ENCODE assay signal across 9 mouse cellular contexts in the genomic region with DNA sequence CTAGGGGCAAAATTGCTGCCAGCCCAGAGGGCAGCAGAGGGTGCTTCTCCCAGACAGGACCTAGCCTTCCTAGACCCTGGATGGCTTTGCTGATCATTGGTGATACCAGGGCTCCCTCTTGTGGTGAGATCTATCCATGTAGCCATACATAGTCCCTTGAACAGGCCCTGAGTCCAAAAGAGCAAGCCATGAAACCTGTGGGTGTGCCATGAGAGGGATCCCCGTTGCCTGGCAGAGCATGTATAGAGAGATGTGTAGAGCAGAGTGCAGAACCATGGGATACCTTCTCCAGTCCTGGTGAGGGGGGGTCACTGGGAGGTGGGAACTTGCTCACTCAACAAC. TPM values are rescaled to one million over a fixed set of nuclear protein-coding genes. Genes with fewer than 3 reads are reported as not detected.
DNase-seq lines count a peak whose midpoint lies in the region; ATAC-seq and TF ChIP-seq lines count a peak whose summit lies in the region.
"Had no signal": no experiment of that assay in that cellular context is flagged by ENCODE, and none has a peak within 500 bp of the region (broad histone marks: within the 10 kb centered on the region; RNA-seq: fewer than 3 reads in every experiment).

No protein-coding gene starts in this region.

- no peak overlapping the region for H3K4me3 ChIP-seq in embryonic facial prominence, embryonic 12.5 days
- H3K4me3 ChIP-seq in limb, embryonic 10.5 days, result no peak overlapping the region
- no peak overlapping the region for H3K4me3 ChIP-seq in midbrain, embryonic 13.5 days (replicated peaks)
- no peak overlapping the region for H3K4me3 ChIP-seq in spleen, adult 2 months (ENCODE audit: extremely low read depth, insufficient read depth, insufficient read length)
- H3K4me3 ChIP-seq: embryonic facial prominence, embryonic 13.5 days had no signal

- WGBS in embryonic facial prominence, embryonic 12.5 days, result 30% methylated on average over 1 of the region's 1 CpGs
- WGBS in limb, embryonic 10.5 days, result 47% methylated on average over 1 of the region's 1 CpGs
- 37% methylated on average over 1 of the region's 1 CpGs for WGBS in midbrain, embryonic 13.5 days
- WGBS in spleen, adult 2 months, result 4% methylated on average over 1 of the region's 1 CpGs

- no peak overlapping the region for H3K27ac ChIP-seq in embryonic facial prominence, embryonic 12.5 days
- H3K27ac ChIP-seq in limb, embryonic 10.5 days, result no peak overlapping the region
- H3K27ac ChIP-seq in midbrain, embryonic 13.5 days, result no peak overlapping the region
- H3K27ac ChIP-seq in spleen, adult 2 months (ENCODE audit: insufficient read depth, low read length), result no peak overlapping the region
- H3K27ac ChIP-seq: embryonic facial prominence, embryonic 13.5 days had no signal

- no peaks in the 10 kb centered on the region for H3K27me3 ChIP-seq in embryonic facial prominence, embryonic 12.5 days
- no peaks in the 10 kb centered on the region for H3K27me3 ChIP-seq in limb, embryonic 10.5 days (ENCODE audit: low read depth, poor library complexity, severe bottlenecking)
- H3K27me3 ChIP-seq in midbrain, embryonic 13.5 days, result no peaks in the 10 kb centered on the region
- no peaks in the 10 kb centered on the region for H3K27me3 ChIP-seq in spleen, adult 2 months (ENCODE audit: control insufficient read depth, insufficient read depth, low read length)
- H3K27me3 ChIP-seq: embryonic facial prominence, embryonic 13.5 days had no signal

- H3K4me1 ChIP-seq in embryonic facial prominence, embryonic 12.5 days, result no peaks in the 10 kb centered on the region
- H3K4me1 ChIP-seq in limb, embryonic 10.5 days, result peaks cover 15% of the 10 kb centered on the region
- H3K4me1 ChIP-seq in midbrain, embryonic 13.5 days (replicated peaks), result no peaks in the 10 kb centered on the region
- no peaks in the 10 kb centered on the region for H3K4me1 ChIP-seq in spleen, adult 2 months (ENCODE audit: control insufficient read depth, insufficient read depth, insufficient read length)

- peak; percentile 68; the same call in 1 of the 2 replicates for TF ChIP-seq CTCF in spleen, adult 2 months (IDR thresholded peaks at IDR 0.05; ENCODE audit: extremely low read depth, insufficient read depth, insufficient read length, insufficient replicate concordance)

- H3K9ac ChIP-seq in embryonic facial prominence, embryonic 12.5 days, result no peak overlapping the region
- H3K9ac ChIP-seq in midbrain, embryonic 13.5 days (replicated peaks), result no peak overlapping the region

- 0 out of 2 replicates have a peak, but pooled peaks have one; percentile 49 for ATAC-seq in embryonic facial prominence, embryonic 12.5 days (ENCODE audit: insufficient number of reproducible peaks, insufficient read depth, low FRiP score, low TSS enrichment)
- ATAC-seq in midbrain, embryonic 13.5 days, result peak; percentile 85

- no peaks in the 10 kb centered on the region for H3K9me3 ChIP-seq in embryonic facial prominence, embryonic 12.5 days
- H3K9me3 ChIP-seq in limb, embryonic 10.5 days (replicated peaks), result no peaks in the 10 kb centered on the region
- no peaks in the 10 kb centered on the region for H3K9me3 ChIP-seq in midbrain, embryonic 13.5 days
- H3K9me3 ChIP-seq: embryonic facial prominence, embryonic 13.5 days had no signal

- TF ChIP-seq POLR2A in spleen, adult 2 months (IDR thresholded peaks at IDR 0.05; ENCODE audit: low read depth, low read length), result no peak

- no peak overlapping the region for H3K4me2 ChIP-seq in embryonic facial prominence, embryonic 12.5 days (replicated peaks)
- no peak overlapping the region for H3K4me2 ChIP-seq in midbrain, embryonic 13.5 days (replicated peaks)
- H3K4me2 ChIP-seq: embryonic facial prominence, embryonic 13.5 days had no signal

- DNase-seq in CD4-positive helper T cell, adult 2 months (ENCODE audit: low read depth, low spot score), result peak; percentile 75
- peak; percentile 66 to 86 for DNase-seq in adrenal gland, postnatal 36 days
- peak; percentile 84 for DNase-seq in heart, adult 8-10 months (ENCODE audit: low spot score)
- DNase-seq in kidney, adult 8-10 months, result peak; percentile 80 to 84
- peak; percentile 74 for DNase-seq in limb, embryonic 10.5 days (ENCODE audit: low spot score)
- peak; percentile 48 to 60 for DNase-seq in spleen, adult 2 months (ENCODE audit: low read depth in 1 of 2, low spot score in 2 of 2)

- H3K36me3 ChIP-seq in embryonic facial prominence, embryonic 12.5 days, result no peaks in the 10 kb centered on the region
- no peaks in the 10 kb centered on the region for H3K36me3 ChIP-seq in limb, embryonic 10.5 days
- H3K36me3 ChIP-seq in midbrain, embryonic 13.5 days, result no peaks in the 10 kb centered on the region
- H3K36me3 ChIP-seq in spleen, adult 2 months (ENCODE audit: control insufficient read depth, insufficient read depth, low read length), result no peaks in the 10 kb centered on the region
- H3K36me3 ChIP-seq: embryonic facial prominence, embryonic 13.5 days had no signal

RNA-seq across cellular contexts. Expression of gene Hgfac, which starts 1.8 kb away (rescaled TPM):
- total RNA-seq in adrenal gland, postnatal 36 days (2021), result 1 to 10 TPM in 1 of 2 experiments, under 1 TPM in 1; 0.96 to 1.2 TPM
- polyA plus RNA-seq in embryonic facial prominence, embryonic 12.5 days (2016; fragmentation: Nextera tagmentation; extraction: Ambion mirVana), result 0.67 and 0.90 TPM in 2 replicates
- under 1 TPM; 0.26 to 0.75 (median 0.47) TPM for total RNA-seq in heart, adult 8-10 months (2022)
- polyA plus RNA-seq in limb, embryonic 10.5 days (2016; fragmentation: Nextera tagmentation; extraction: Ambion mirVana), result 0.15 TPM in 1 of 2 replicates, not detected in the other
- 1.0 and 1.2 TPM in 2 replicates for polyA plus RNA-seq in midbrain, embryonic 13.5 days (2015; fragmentation: Nextera tagmentation; extraction: Ambion mirVana)
- 9.1 and 11.7 TPM in 2 replicates for polyA plus RNA-seq in spleen, adult 2 months (2012; rRNA removed)

RNA-seq across cellular contexts. Expression of gene Dok7, which starts 13.5 kb away (rescaled TPM):
- 10 to 100 TPM; 10.6 to 20.9 TPM for total RNA-seq in adrenal gland, postnatal 36 days (2021)
- polyA plus RNA-seq in embryonic facial prominence, embryonic 12.5 days (2016; fragmentation: Nextera tagmentation; extraction: Ambion mirVana), result 2.0 and 2.3 TPM in 2 replicates
- total RNA-seq in heart, adult 8-10 months (2022), result 10 to 100 TPM; 32.2 to 42.1 (median 39.8) TPM
- 0.26 and 0.31 TPM in 2 replicates for polyA plus RNA-seq in limb, embryonic 10.5 days (2016; fragmentation: Nextera tagmentation; extraction: Ambion mirVana)
- 2.2 and 3.4 TPM in 2 replicates for polyA plus RNA-seq in midbrain, embryonic 13.5 days (2015; fragmentation: Nextera tagmentation; extraction: Ambion mirVana)
- 0.31 and 0.54 TPM in 2 replicates for polyA plus RNA-seq in spleen, adult 2 months (2012; rRNA removed)
